Mouse (Mus musculus) liver, postnatal 0 days (tissue): ENCODE data around the gene Lrch1. TPM values are rescaled to one million over a fixed set of nuclear protein-coding genes. Genes with fewer than 3 reads are reported as not detected.
A peak's percentile ranks its signal among the peaks of the same experiment; 100 is the strongest.

Source experiments
- ATAC-seq: fragments of 200-750 bp; cut with Nextera tagmentation; 2 replicates; pipeline ENCODE4 v1.8.0; 2017; ENCODE audit warnings: mild to moderate bottlenecking, moderate library complexity
- DNase-seq: peaks from one replicate; pipeline ENCODE4 v3.0.0-alpha.2; 2016
- H3K27ac ChIP-seq: fragments of 300-500 bp; sonication (generic); 2 replicates; pipeline ENCODE4 v1.5.1; 2014; ENCODE audit warnings: antibody characterized with exemption, moderate library complexity, mild to moderate bottlenecking, low read depth
- H3K27me3 ChIP-seq: fragments of 300-500 bp; sonication (generic); 2 replicates; pipeline ENCODE4 v1.6.1; 2014; ENCODE audit warnings: low read length, control low read depth, mixed read lengths; ENCODE audit not compliant: insufficient read depth
- H3K36me3 ChIP-seq: fragments of 300-500 bp; sonication (generic); replicated peaks from 2 replicates; pipeline ENCODE4 v1.6.1; 2014; ENCODE audit warnings: mild to moderate bottlenecking, control low read depth, low read length, moderate library complexity, mixed read lengths; ENCODE audit not compliant: insufficient read depth
- H3K4me1 ChIP-seq: fragments of 300-500 bp; sonication (generic); 2 replicates; pipeline ENCODE4 v1.6.1; 2014; ENCODE audit warnings: antibody characterized with exemption, mild to moderate bottlenecking, control low read depth; ENCODE audit not compliant: insufficient read depth
- H3K4me2 ChIP-seq: fragments of 300-500 bp; sonication (generic); 2 replicates; pipeline ENCODE4 v1.6.1; 2014; ENCODE audit warnings: low read depth, mild to moderate bottlenecking, low read length, moderate library complexity, mixed read lengths
- H3K4me3 ChIP-seq: fragments of 300-500 bp; sonication (generic); 2 replicates; pipeline ENCODE4 v1.5.1; 2014; ENCODE audit warnings: low read depth, low read length
- H3K9ac ChIP-seq: fragments of 300-500 bp; sonication (generic); replicated peaks from 2 replicates; pipeline ENCODE4 v1.6.1; 2014; ENCODE audit warnings: mild to moderate bottlenecking, moderate library complexity
- H3K9me3 ChIP-seq: fragments of 300-500 bp; sonication (generic); 2 replicates; pipeline ENCODE4 v1.6.1; 2016; ENCODE audit warnings: mild to moderate bottlenecking, control low read depth, low read length, mixed read lengths
- CTCF ChIP-seq: sonication (generic); IDR thresholded peaks from 2 replicates; pipeline ENCODE4 v1.5.1; 2016; ENCODE audit warnings: antibody characterized with exemption, low read depth
- EP300 ChIP-seq: IDR thresholded peaks from 2 replicates; pipeline ENCODE4 v1.6.1; 2016; ENCODE audit warnings: antibody characterized with exemption, low read depth, mild to moderate bottlenecking
- WGBS: fragments of 180-500 bp; shearing (Covaris S2); extraction: QIAGEN DNeasy Blood & Tissue Kit; methylation state at CpG from one replicate; pipeline ENCODE4 v1.1.7; 2014; ENCODE audit not compliant: insufficient replicate concordance; 5-methylcytosine and 5-hydroxymethylcytosine counted together
- polyA plus RNA-seq: library from polyadenylated mRNA; unstranded; fragments of >200 nt; fragmentation: Nextera tagmentation; extraction: Ambion mirVana; gene quantifications from 2 replicates; pipeline ENCODE4 v1.2.1, GENCODE M21; 2015

Lrch1 gene
- 2.8 and 3.6 TPM in 2 replicates for polyA plus RNA-seq

DNA sequence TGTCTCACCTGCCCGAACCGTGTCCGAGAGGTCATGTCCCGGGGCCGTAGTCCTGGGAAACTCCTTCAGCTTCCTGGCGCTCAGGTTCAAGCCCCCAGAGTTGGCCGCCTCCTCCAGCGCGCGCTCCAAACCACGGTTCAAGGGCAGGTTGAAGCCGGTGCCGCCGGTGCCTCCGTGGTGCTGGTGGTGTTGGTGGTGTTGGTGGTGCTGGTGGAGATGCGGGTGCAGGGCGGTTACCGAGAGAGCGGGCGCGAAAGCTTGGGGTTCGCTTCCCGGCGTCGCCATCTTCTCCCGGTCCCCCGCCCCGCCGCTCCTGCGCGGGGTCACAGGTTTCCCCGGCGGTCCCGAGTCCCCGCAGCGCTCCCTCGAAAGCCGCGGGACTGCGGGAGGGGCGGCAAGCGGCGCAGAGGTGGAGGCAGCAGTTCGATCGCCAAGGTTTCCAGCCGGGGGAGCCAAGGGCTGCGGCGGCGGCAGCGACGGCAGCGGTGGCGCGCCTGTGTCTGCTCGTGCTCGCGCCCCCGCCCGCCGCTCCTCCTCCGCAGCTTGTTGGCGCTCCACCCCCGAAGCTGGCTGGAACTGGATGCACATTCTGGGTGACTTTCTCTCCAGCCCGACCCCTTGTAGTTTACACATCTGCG is at the start of gene Lrch1:
TSS of gene Lrch1 (minus strand) at position 501 of the 638 bp plus-strand sequence.
- Histone ChIP-seq H3K27me3 (no peaks in the 10 kb centered on the region), H3K4me3 (peak within 1 kb of the TSS; percentile 97), H3K4me1 (peaks cover 33% of the 10 kb centered on the region), H3K27ac (peak within 1 kb of the TSS; percentile 96), H3K4me2 (peak within 1 kb of the TSS; percentile 94), H3K36me3 (no peaks in the 10 kb centered on the region), H3K9me3 (no peaks in the 10 kb centered on the region), H3K9ac (peak within 1 kb of the TSS; percentile 92)
- WGBS, result under 1% methylated on average over 55 of the region's 65 CpGs
- ATAC-seq (peak; percentile 69), DNase-seq (peak; percentile 87)
- TF ChIP-seq CTCF, result peak; percentile 22; the same call in 1 of the 2 replicates
- TF ChIP-seq EP300, result no peak

DNA sequence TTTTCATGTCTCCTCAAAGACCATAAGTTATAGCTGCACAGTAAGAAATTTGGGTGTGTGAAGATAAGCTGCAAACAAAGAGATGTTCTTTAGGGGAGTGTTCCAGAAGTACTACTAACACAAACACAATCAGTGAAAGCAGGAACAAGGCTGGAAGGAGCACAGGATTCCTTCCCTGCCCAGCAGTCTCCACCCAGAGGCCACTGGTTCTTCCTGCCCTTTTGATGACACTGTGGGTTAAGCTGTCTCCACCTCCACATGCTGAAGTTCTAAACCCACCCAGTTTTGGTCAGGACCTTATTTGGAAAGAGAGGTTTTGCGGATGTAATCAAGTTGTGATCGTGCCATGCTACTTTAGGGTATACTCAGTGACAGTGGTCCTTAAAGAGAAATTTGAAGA is 49.4 kb upstream of the Lrch1 start:
- TF ChIP-seq EP300 (no peak), CTCF (no peak)
- WGBS, result 73% methylated on average over 2 of the region's 2 CpGs
- ATAC-seq, result no peak

GRCm38 (mm10) chr14:74996556-74996955 is 48.9 kb upstream of the Lrch1 start:
- H3K27me3 ChIP-seq, result no peaks in the 10 kb centered on the region
- H3K4me3 ChIP-seq, result no peak overlapping the region
- no peak for ATAC-seq
- no peak overlapping the region for H3K9ac ChIP-seq
- H3K4me1 ChIP-seq, result 0 out of 2 replicates have a peak, but pooled peaks cover 2% of the 10 kb centered on the region
- no peak for TF ChIP-seq CTCF
- TF ChIP-seq EP300, result no peak
- 33% methylated on average over 3 of the region's 3 CpGs for WGBS
- no peak overlapping the region for H3K4me2 ChIP-seq
- H3K36me3 ChIP-seq, result no peaks in the 10 kb centered on the region
- DNase-seq, result no peak
- no peak overlapping the region; the same call in 1 of the 2 replicates for H3K27ac ChIP-seq
- no peaks in the 10 kb centered on the region for H3K9me3 ChIP-seq

More for the DNA sequence above, 49.4 kb upstream of the Lrch1 start:
- DNase-seq, result no peak
- H3K9ac ChIP-seq, result no peak overlapping the region
- H3K36me3 ChIP-seq, result no peaks in the 10 kb centered on the region
- H3K4me1 ChIP-seq, result 0 out of 2 replicates have a peak, but pooled peaks cover 2% of the 10 kb centered on the region
- H3K4me3 ChIP-seq, result no peak overlapping the region
- no peaks in the 10 kb centered on the region for H3K27me3 ChIP-seq
- no peak overlapping the region for H3K4me2 ChIP-seq
- H3K27ac ChIP-seq, result no peak overlapping the region
- no peaks in the 10 kb centered on the region for H3K9me3 ChIP-seq

DNA sequence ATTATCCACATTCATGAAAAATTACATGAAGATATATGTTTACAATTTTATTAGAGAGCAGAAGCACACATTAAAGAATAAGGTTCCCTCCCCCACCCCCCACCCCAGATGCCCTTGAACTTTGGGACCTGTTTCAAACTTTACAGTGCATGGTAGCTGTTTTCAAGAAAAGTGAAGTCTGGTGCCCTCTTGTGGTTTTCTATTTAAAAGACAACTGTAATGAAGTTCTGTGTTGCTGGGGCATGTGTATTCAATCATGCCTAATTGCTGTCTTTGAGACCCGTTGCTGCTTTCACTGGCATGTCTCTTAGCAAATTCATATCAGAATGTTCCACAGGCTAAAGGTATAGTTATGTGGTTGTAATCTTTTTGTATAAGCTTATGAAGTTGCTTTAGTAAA is 42.8 kb upstream of the Lrch1 start:
- WGBS, result 3% methylated on average over 1 of the region's 1 CpGs
- Histone ChIP-seq H3K4me3 (no peak overlapping the region), H3K36me3 (no peaks in the 10 kb centered on the region), H3K9me3 (no peaks in the 10 kb centered on the region), H3K4me2 (no peak overlapping the region), H3K27me3 (no peaks in the 10 kb centered on the region), H3K4me1 (peaks cover 2% of the 10 kb centered on the region; the same call in 1 of the 2 replicates), H3K9ac (no peak overlapping the region), H3K27ac (no peak overlapping the region)
- TF ChIP-seq CTCF (peak; percentile 77), EP300 (peak; percentile 49)
- peak; percentile 61; the same call in 1 of the 2 replicates for ATAC-seq
- DNase-seq, result no peak

DNA sequence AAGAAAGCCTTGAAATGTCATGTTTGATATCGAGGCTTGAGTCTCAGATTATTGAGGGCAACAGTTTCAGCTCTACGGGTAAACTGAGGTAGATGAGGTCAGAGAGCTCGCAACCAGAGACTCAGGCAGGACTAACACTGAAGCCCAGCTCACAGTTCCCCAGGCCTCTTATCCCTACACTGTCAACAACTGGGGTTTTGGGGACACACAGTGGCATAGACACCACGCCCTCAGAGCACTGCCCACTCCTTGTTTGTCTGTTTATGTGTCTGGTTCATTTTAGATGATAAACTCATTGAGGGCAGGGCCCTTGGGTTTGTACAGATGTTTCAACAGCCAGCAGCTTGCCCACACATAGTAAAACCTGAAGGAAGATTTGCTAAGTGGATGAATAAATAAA is 42.2 kb upstream of the Lrch1 start:
- Histone ChIP-seq H3K4me2 (no peak overlapping the region), H3K4me3 (no peak overlapping the region), H3K27ac (no peak overlapping the region), H3K36me3 (no peaks in the 10 kb centered on the region), H3K4me1 (peaks cover 2% of the 10 kb centered on the region; the same call in 1 of the 2 replicates), H3K9me3 (no peaks in the 10 kb centered on the region), H3K27me3 (no peaks in the 10 kb centered on the region), H3K9ac (no peak overlapping the region)
- ATAC-seq (peak; percentile 25; the same call in 1 of the 2 replicates), DNase-seq (no peak)
- WGBS, result 75% methylated on average over 4 of the region's 4 CpGs
- TF ChIP-seq CTCF (no peak), EP300 (no peak)

GRCm38 (mm10) chr14:74989322-74989721 is 41.6 kb upstream of the Lrch1 start:
- no peak for ATAC-seq
- 39% methylated on average over 4 of the region's 4 CpGs for WGBS
- Histone ChIP-seq H3K4me1 (peaks cover 2% of the 10 kb centered on the region; the same call in 1 of the 2 replicates), H3K27me3 (no peaks in the 10 kb centered on the region), H3K9ac (no peak overlapping the region), H3K27ac (no peak overlapping the region), H3K36me3 (no peaks in the 10 kb centered on the region), H3K9me3 (no peaks in the 10 kb centered on the region), H3K4me2 (no peak overlapping the region), H3K4me3 (no peak overlapping the region)
- no peak for TF ChIP-seq CTCF
- TF ChIP-seq EP300, result no peak
- no peak for DNase-seq
